Mouse (Mus musculus) liver, embryonic 11.5 days (tissue): ENCODE measurements at regions not wholly inside any gene's neighbourhood (a gene's known extent, or its start where the extent isn't known, plus 50 kb on each side); places are given as distances from the start of the nearest gene placed in this dataset.

ENCODE experiments used
- ATAC-seq: fragments of 200-750 bp; cut with Nextera tagmentation; replicated peaks from 2 replicates; pipeline ENCODE4 v1.8.0; 2017; ENCODE audit warnings: moderate number of reproducible peaks, mild to moderate bottlenecking, moderate TSS enrichment, moderate library complexity; ENCODE audit not compliant: low FRiP score
- DNase-seq: peaks from one replicate; pipeline ENCODE4 v3.0.0-alpha.2; 2017; ENCODE audit warnings: low spot score
- H3K27ac ChIP-seq: fragments of 300-500 bp; sonication (generic); 2 replicates; pipeline ENCODE4 v1.5.1; 2014; ENCODE audit warnings: mild to moderate bottlenecking, low read depth, low read length, control low read depth
- H3K27me3 ChIP-seq: fragments of 300-500 bp; sonication (generic); replicated peaks from 2 replicates; pipeline ENCODE4 v1.6.1; 2014; ENCODE audit warnings: low read length, mixed read lengths; ENCODE audit not compliant: control insufficient read depth, insufficient read depth
- H3K36me3 ChIP-seq: fragments of 300-500 bp; sonication (generic); 2 replicates; pipeline ENCODE4 v1.6.1; 2014; ENCODE audit warnings: mild to moderate bottlenecking, low read length, moderate library complexity, mixed read lengths; ENCODE audit not compliant: control insufficient read depth, insufficient read depth
- H3K4me1 ChIP-seq: fragments of 300-500 bp; sonication (generic); replicated peaks from 2 replicates; pipeline ENCODE4 v1.6.1; 2014; ENCODE audit warnings: low read length, mixed read lengths; ENCODE audit not compliant: control insufficient read depth, insufficient read depth
- H3K4me2 ChIP-seq: fragments of 300-500 bp; sonication (generic); 2 replicates; pipeline ENCODE4 v1.6.1; 2014; ENCODE audit warnings: mild to moderate bottlenecking, control low read depth, moderate library complexity
- H3K4me3 ChIP-seq: fragments of 300-500 bp; sonication (generic); 2 replicates; pipeline ENCODE4 v1.5.1; 2014; ENCODE audit warnings: low read depth, low read length, control low read depth
- H3K9ac ChIP-seq: fragments of 300-500 bp; sonication (generic); 2 replicates; pipeline ENCODE4 v1.6.1; 2014; ENCODE audit warnings: low read depth, low read length, control low read depth
- H3K9me3 ChIP-seq: fragments of 300-500 bp; sonication (generic); 2 replicates; pipeline ENCODE4 v1.6.1; 2016; ENCODE audit warnings: low read length, inconsistent platforms, mixed read lengths; ENCODE audit not compliant: control insufficient read depth
- WGBS: fragments of 180-500 bp; shearing (Covaris S2); extraction: QIAGEN DNeasy Blood & Tissue Kit; methylation state at CpG from one replicate; pipeline ENCODE4 v1.1.7; 2014; 5-methylcytosine and 5-hydroxymethylcytosine counted together

GRCm38 (mm10) chr10:15321480-15321879, 603.5 kb upstream of the Gje1 start:
- no peak overlapping the region for H3K4me3 ChIP-seq
- no peak overlapping the region for H3K4me2 ChIP-seq
- no peak for DNase-seq
- no peaks in the 10 kb centered on the region for H3K36me3 ChIP-seq
- no peaks in the 10 kb centered on the region for H3K27me3 ChIP-seq
- no peaks in the 10 kb centered on the region for H3K4me1 ChIP-seq
- no peak overlapping the region for H3K27ac ChIP-seq
- no peak overlapping the region for H3K9ac ChIP-seq
- no peaks in the 10 kb centered on the region for H3K9me3 ChIP-seq
- ATAC-seq: no peak

GRCm38 (mm10) chr10:15317017-15317607, 599.1 kb upstream of the Gje1 start:
- ATAC-seq: no peak
- DNase-seq: no peak
- Histone ChIP-seq H3K4me2 (no peak overlapping the region), H3K9ac (no peak overlapping the region), H3K27ac (no peak overlapping the region), H3K4me1 (no peaks in the 10 kb centered on the region), H3K36me3 (no peaks in the 10 kb centered on the region), H3K4me3 (no peak overlapping the region), H3K9me3 (no peaks in the 10 kb centered on the region), H3K27me3 (no peaks in the 10 kb centered on the region)
- 72% methylated on average over 2 of the region's 2 CpGs for WGBS

GRCm38 (mm10) chr10:15310650-15311049, 592.6 kb upstream of the Gje1 start:
- ATAC-seq: no peak
- WGBS: 65% methylated on average over 2 of the region's 2 CpGs
- no peak overlapping the region for H3K9ac ChIP-seq
- H3K4me3 ChIP-seq: no peak overlapping the region
- no peak overlapping the region for H3K4me2 ChIP-seq
- H3K9me3 ChIP-seq: no peaks in the 10 kb centered on the region
- H3K27me3 ChIP-seq: no peaks in the 10 kb centered on the region
- H3K4me1 ChIP-seq: no peaks in the 10 kb centered on the region
- DNase-seq: no peak
- no peaks in the 10 kb centered on the region for H3K36me3 ChIP-seq
- no peak overlapping the region for H3K27ac ChIP-seq

GRCm38 (mm10) chr10:15305811-15306473, 587.9 kb upstream of the Gje1 start:
- 75% methylated on average over 3 of the region's 3 CpGs for WGBS
- H3K9me3 ChIP-seq: no peaks in the 10 kb centered on the region
- H3K27ac ChIP-seq: no peak overlapping the region
- no peak overlapping the region for H3K4me2 ChIP-seq
- DNase-seq: no peak
- no peak overlapping the region for H3K9ac ChIP-seq
- H3K4me1 ChIP-seq: no peaks in the 10 kb centered on the region
- H3K36me3 ChIP-seq: no peaks in the 10 kb centered on the region
- H3K27me3 ChIP-seq: no peaks in the 10 kb centered on the region
- ATAC-seq: no peak
- H3K4me3 ChIP-seq: no peak overlapping the region

- H3K4me1 ChIP-seq: no peaks in the 10 kb centered on the region
- no peak overlapping the region for H3K4me3 ChIP-seq
- ATAC-seq: peak; percentile 60
Measured at GRCm38 (mm10) chr10:15300199-15301085, 582.4 kb upstream of the Gje1 start.

GRCm38 (mm10) chr10:15299331-15300198, 581.6 kb upstream of the Gje1 start:
- DNase-seq (no peak), ATAC-seq (no peak)
- Histone ChIP-seq H3K27ac (no peak overlapping the region), H3K9me3 (no peaks in the 10 kb centered on the region), H3K4me3 (no peak overlapping the region), H3K9ac (no peak overlapping the region), H3K4me2 (no peak overlapping the region), H3K27me3 (no peaks in the 10 kb centered on the region), H3K4me1 (no peaks in the 10 kb centered on the region), H3K36me3 (no peaks in the 10 kb centered on the region)
- WGBS: 52% methylated on average over 11 of the region's 11 CpGs

More at GRCm38 (mm10) chr10:15300199-15301085, 582.4 kb upstream of the Gje1 start:
- no peak overlapping the region for H3K27ac ChIP-seq
- H3K36me3 ChIP-seq: no peaks in the 10 kb centered on the region
- WGBS: 46% methylated on average over 8 of the region's 8 CpGs
- H3K9ac ChIP-seq: no peak overlapping the region
- no peak overlapping the region for H3K4me2 ChIP-seq
- H3K9me3 ChIP-seq: no peaks in the 10 kb centered on the region
- peak; percentile 41 for DNase-seq
- H3K27me3 ChIP-seq: no peaks in the 10 kb centered on the region

GRCm38 (mm10) chr10:15297257-15297656, 579.2 kb upstream of the Gje1 start:
- Histone ChIP-seq H3K4me2 (no peak overlapping the region), H3K27ac (no peak overlapping the region), H3K9ac (no peak overlapping the region), H3K36me3 (no peaks in the 10 kb centered on the region), H3K9me3 (no peaks in the 10 kb centered on the region), H3K4me1 (no peaks in the 10 kb centered on the region), H3K4me3 (no peak overlapping the region), H3K27me3 (no peaks in the 10 kb centered on the region)
- DNase-seq (no peak), ATAC-seq (no peak)
- 81% methylated on average over 2 of the region's 2 CpGs for WGBS

- no peak overlapping the region for H3K4me3 ChIP-seq
- no peaks in the 10 kb centered on the region for H3K27me3 ChIP-seq
- H3K9me3 ChIP-seq: no peaks in the 10 kb centered on the region
- H3K4me2 ChIP-seq: no peak overlapping the region
- 65% methylated on average over 1 of the region's 1 CpGs for WGBS
- no peaks in the 10 kb centered on the region for H3K36me3 ChIP-seq
- H3K4me1 ChIP-seq: no peaks in the 10 kb centered on the region
- no peak overlapping the region for H3K9ac ChIP-seq
- H3K27ac ChIP-seq: no peak overlapping the region
- no peak for ATAC-seq
- no peak for DNase-seq
Measured at GRCm38 (mm10) chr10:15294125-15294524, 576.1 kb upstream of the Gje1 start.
